Mouse (Mus musculus) cortical plate, adult 2 months (tissue): ENCODE results near the gene Cog5.

Experiments used
- CTCF ChIP-seq: fragments of 200-500 bp; IDR thresholded peaks from 2 replicates; pipeline ENCODE4 v1.5.1; 2011; ENCODE audit warnings: mild to moderate bottlenecking, control low read depth, low read length; ENCODE audit not compliant: insufficient read depth; ENCODE audit errors: extremely low read depth
- POLR2A ChIP-seq: fragments of 200-500 bp; IDR thresholded peaks from 2 replicates; pipeline ENCODE4 v1.6.1; 2011; ENCODE audit warnings: mild to moderate bottlenecking, low read length, control low read depth; ENCODE audit not compliant: insufficient read depth; ENCODE audit errors: extremely low read depth

DNA sequence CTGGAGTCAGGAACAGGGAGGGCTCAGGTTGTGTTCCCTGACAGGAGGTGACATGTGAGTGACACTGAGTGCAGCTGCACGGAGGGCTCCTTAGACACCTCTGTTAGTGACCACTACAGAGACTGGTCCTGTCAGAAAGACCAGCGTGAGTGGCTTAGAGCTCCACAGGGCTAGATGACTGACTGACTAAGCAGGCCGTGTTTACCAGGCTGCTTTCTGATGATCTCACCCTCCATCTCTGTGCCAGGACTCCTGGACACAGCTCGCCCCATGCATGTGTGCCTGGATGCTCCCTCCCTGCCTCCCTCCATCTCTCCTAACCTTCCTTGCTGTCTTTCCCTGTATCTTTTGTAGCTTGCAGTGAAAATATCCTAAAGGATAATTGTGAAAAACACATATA lies 258.9 kb downstream of the Cog5 start:
- TF ChIP-seq CTCF (no peak), POLR2A (no peak)
